Mouse (Mus musculus) T-helper 1 cell (primary cell): ENCODE measurements around the gene Hist2h2be.
"Not testable (repeated sequence)": the region's sequence is repeated elsewhere in the genome, so short reads cannot be mapped to it uniquely, and the experiment has no call there.

Experiments
- in situ Hi-C: fragments of 300-600 bp; cut with MboI, MseI; formaldehyde crosslinking; loops from one replicate; pipeline ENCODE4 v1.15.1; 2025; ENCODE audit warnings: high pct_unique_total_duplicates

Hist2h2be gene

DNA sequence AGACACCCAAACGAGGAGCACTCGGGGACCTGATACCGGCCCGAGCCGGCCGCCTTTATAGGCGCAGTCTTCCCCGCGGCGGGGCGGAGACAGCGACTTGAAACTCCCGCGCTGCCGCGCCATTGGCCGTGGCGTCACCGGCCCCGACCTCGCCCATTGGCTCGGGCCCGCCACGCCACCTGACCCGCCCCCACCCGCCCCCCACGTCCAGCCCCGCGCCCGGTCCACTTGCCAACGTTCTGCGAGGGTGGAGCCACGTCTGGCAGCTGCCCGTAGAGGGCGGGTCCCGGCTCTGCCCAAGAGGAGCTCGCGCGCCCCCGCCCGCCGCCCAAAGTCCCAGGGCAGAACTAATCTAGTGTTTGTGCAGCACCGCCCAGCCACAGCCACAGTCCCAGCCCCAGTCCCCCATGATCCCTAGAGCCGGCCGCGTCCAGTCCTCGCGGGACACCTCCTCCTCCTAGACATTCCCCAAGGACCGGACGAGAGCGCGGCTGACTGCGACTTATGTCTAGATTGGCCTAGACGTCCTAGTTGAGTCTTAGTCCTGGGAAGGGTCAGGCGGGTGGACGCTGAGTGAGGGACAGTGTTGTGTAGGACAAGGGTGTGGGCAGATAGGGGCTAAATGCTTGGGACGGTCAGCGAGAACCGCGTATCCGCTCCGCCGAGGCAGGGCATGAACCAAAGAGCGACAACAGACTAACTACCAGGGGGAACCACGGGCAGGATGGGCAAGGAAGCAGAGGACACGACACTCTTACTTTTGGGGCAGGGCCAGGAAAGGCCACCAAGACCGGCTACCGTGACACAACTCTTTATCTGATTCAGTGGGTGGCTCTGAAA is 18.3 kb downstream of the Hist2h2be start, which contains the start of gene Hist2h3c2:
TSS of gene Hist2h3c2 (minus strand) at position 174 of the 840 bp plus-strand sequence.
- in situ Hi-C loops, result not testable (repeated sequence)

DNA sequence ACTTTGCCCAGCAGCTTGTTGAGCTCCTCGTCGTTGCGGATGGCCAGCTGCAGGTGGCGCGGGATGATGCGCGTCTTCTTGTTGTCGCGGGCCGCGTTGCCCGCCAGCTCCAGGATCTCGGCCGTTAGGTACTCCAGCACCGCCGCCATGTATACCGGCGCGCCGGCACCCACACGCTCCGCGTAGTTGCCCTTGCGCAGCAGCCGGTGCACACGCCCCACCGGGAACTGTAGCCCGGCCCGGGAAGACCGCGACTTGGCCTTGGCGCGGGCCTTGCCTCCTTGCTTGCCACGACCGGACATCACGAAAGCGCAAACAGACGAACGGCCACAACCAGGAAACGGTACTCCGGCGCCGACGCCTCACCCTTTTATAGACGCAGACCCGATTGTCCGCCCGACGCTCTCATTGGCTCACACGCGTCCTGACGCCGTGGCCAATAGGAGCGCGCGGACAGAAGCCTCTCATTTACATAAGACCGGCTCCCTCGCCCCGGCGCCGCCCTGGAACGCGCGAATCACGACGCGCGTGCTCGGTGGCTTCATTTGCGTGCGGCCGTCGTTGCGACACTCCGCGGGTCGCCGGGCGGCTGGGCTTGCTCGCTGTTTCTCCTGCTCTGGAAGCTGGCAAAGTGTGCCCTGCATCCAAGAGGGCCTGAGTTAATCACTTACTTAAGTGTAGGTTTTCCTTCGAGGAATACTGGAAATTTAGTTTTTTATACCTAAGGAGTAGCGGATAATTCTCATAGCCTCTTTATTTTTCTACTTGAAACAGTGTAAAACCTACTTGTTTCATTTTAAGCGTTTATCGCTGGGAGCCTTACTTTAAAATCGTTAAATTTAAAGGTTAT is 19.3 kb downstream of the Hist2h2be start, which contains the start of gene Hist2h2aa2:
TSS of gene Hist2h2aa2 (minus strand) at position 328 of the 850 bp plus-strand sequence.
- in situ Hi-C loops, result not testable (repeated sequence)

DNA sequence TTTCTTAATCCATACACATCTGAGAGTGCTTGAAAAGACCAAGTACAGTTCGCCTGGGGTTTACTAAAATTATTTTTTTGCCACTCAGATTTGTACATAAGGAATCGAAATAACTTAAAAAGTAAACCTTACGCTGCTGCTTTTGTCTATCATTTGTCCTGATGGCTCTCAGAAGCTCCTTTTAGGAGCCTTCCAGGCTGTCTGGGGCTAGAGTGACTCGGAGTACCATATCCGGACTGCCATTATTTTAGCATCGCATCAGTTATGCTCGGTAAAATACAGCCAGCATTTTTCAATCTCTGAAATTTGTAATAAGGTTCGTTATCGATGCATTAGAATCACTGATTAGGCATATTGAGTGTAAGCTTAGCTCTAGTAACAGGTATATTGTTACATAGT is 19.9 kb downstream of the Hist2h2be start:
- in situ Hi-C loops, result no loop called here

DNA sequence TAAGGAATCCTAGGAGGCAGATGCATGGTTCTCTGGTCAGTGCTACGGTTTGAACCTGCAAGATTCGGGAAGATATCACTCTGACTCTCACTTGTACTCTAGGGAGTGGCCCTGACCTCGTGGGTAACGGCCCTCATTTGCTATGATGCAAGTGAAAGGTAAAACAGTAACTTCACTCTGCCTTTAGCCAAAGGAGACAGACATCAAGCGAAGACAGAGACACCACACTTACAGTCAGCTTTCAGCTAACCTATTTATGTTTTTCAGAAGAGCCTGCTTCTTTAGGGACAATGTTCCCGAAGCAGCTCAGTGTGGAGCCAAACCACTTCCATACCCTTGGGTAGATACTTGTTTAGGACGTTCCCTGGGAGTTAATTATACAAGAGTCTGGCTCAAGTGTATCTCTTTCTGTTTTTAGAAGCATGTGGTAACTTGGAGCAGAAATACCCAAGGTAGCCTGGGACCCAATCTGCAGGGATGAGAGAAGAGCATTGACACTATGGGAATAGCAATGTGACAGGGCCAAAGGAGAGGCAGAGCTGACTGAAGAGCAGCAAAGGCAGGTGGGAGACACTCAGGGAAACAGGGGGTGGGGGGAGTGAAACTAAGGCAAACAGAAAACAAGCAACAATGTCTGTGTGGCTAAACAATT is 23.1 kb downstream of the Hist2h2be start:
- in situ Hi-C loops, result no loop called here

DNA sequence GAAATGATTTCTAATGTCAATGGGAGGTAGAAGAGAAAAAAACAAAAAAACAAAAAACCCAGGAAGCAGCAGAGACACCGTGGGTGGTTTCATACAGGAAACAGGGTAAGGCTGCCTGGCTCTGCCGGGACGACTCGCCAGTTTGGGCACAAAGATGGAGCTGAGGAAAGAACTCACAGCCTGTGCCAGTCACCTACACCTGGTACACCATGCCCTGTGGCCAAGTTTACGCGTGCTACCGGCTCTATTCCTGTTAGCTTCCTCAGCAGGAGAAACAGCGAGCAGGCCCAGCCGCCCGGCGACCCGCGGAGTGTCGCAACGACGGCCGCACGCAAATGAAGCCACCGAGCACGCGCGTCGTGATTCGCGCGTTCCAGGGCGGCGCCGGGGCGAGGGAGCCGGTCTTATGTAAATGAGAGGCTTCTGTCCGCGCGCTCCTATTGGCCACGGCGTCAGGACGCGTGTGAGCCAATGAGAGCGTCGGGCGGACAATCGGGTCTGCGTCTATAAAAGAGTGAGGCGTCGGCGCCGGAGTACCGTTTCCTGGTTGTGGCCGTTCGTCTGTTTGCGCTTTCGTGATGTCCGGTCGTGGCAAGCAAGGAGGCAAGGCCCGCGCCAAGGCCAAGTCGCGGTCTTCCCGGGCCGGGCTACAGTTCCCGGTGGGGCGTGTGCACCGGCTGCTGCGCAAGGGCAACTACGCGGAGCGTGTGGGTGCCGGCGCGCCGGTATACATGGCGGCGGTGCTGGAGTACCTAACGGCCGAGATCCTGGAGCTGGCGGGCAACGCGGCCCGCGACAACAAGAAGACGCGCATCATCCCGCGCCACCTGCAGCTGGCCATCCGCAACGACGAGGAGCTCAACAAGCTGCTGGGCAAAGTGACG is 24.3 kb downstream of the Hist2h2be start, which contains the start of gene Hist2h2aa1:
TSS of gene Hist2h2aa1 (plus strand) at position 495 of the 884 bp plus-strand sequence.
- in situ Hi-C loops, result not testable (repeated sequence)

DNA sequence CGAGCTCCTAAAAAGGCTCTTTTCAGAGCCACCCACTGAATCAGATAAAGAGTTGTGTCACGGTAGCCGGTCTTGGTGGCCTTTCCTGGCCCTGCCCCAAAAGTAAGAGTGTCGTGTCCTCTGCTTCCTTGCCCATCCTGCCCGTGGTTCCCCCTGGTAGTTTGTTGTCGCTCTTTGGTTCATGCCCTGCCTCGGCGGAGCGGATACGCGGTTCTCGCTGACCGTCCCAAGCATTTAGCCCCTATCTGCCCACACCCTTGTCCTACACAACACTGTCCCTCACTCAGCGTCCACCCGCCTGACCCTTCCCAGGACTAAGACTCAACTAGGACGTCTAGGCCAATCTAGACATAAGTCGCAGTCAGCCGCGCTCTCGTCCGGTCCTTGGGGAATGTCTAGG is 25.1 kb downstream of the Hist2h2be start:
- in situ Hi-C loops, result not testable (repeated sequence)

DNA sequence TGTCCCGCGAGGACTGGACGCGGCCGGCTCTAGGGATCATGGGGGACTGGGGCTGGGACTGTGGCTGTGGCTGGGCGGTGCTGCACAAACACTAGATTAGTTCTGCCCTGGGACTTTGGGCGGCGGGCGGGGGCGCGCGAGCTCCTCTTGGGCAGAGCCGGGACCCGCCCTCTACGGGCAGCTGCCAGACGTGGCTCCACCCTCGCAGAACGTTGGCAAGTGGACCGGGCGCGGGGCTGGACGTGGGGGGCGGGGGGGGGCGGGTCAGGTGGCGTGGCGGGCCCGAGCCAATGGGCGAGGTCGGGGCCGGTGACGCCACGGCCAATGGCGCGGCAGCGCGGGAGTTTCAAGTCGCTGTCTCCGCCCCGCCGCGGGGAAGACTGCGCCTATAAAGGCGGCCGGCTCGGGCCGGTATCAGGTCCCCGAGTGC is 25.5 kb downstream of the Hist2h2be start, which contains the start of gene Hist2h3c1:
TSS of gene Hist2h3c1 (plus strand) at position 259 of the 430 bp plus-strand sequence.
- in situ Hi-C loops, result not testable (repeated sequence)

DNA sequence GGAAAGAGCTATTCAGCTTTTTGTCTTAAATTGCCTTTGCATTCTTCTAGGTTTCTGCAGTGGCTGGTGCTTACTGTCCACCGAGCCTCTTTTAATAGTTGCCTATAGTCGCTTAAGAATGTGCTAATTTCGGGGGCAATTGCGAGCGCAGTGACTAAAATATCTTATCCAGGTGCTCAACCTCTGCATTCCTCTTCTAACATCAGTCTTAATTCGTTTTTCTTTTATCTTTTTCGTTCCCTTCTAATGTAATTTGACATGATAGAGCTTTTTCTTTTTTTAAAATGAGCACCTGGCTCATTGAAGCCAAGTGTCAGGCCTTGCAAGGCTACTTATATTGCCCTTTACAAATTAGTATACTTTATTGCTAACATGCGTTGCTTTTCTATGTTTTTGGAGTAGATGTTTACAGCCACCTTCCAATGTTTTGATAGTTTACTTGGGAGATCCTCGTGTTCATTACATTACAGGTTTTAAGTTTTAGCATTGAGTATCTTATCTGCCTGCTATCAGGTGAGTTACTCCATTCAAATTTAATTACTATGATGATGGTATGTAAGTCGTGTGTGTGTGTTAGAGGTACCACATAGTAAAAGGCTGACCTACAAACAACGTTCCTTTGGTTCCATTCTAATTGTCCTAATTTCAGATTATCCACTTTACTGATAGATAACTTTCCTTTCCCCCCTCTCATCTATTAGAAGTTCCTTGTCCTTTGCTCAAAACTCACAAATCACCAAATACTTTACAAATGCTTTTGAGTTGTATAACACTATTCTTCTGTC is 26.6 kb downstream of the Hist2h2be start:
- in situ Hi-C loops, result no loop called here

DNA sequence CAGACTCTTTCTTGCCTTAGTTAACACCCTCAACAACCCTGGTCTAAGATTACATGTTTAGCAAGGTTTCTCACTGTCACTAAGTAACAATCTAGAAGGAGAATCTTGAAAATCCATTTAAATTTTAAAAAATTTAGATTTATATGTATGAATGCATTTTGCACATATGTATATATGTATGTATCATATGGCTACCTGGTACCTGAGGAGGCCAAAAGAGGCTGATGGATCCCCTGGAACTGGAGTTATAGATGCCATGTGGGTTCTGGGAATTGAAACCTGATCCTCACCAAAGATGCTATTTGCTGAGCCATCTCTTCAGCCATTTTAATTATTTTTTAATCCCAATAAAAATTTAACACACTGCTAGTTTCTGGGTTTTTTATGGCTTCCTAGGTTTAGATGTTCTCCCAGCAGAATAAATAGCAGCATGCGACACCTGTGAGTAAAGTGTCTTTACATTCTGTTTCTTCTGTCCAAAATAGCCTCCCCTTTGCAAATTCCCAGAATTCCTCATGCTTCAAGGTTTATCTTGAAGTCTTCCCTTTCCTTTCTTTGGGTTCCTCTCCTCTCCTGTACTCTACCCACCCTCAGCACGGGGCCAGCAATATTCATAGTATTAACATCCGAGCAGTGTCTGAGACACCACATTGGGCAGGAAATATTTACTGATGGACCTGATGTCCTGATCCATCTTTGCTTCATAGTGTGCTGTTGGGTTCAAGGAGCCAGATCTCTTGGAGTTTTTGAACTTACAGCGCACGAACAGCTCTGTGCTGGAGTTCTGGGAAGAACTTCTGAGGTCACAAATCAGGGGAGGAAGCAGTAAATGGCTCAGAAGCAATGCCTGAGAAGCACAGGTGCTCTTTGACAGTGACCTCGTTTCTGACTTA is 27.5 kb downstream of the Hist2h2be start:
- in situ Hi-C loops, result no loop called here

DNA sequence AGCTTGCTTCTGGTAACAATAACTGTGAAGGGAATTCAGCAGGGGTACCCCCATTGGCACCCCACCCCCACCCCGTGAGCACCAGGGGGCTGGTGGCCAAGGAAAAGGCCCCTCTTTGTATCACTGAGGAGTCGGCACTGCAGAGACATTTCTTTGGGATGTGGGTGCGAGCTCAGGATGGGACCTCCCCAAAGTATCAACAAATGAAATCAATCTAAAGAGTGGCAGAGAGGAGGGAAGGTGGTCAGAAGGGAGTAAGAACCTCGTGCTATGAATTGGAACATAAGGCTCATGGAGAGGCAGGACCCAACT is 28.1 kb downstream of the Hist2h2be start:
- in situ Hi-C loops, result no loop called here

DNA sequence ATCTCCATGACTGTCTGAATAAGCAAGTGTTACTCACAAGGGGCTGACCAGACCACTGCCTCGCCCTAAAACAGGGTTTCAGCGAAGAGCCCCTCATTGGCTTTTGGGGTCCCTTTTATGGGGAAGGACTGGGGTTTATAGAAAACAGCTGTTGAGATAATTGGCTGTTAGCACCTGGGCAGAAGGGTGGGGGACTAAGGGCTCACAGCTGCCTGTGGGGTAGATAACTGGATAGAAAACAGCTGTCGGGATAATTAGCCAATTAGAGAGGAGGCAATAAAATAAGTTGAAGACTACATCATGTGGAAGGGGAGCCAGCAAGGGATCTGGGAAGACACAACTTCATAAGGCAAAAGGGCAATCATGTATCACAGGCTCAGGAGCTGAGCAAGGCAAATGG is 30.0 kb downstream of the Hist2h2be start:
- in situ Hi-C loops, result no loop called here

DNA sequence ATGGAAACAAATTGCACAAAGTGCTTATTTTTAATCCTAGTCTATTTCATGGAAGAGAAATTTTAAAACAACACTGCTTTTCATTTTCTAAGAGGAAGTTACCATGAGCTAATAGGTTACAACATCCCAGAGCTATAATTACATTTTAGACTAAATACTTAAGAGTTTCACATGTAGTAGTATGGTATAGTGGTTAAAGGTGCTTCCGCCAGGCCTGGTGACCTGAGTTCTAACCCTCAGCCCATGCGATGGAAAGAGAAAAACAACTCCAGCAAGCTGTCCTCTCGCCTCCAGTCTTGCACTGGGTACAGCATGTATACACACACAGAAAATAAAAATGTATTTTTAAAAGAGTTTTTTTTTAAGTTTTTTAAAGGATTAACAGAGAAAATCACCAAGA is 30.9 kb downstream of the Hist2h2be start:
- in situ Hi-C loops, result no loop called here

DNA sequence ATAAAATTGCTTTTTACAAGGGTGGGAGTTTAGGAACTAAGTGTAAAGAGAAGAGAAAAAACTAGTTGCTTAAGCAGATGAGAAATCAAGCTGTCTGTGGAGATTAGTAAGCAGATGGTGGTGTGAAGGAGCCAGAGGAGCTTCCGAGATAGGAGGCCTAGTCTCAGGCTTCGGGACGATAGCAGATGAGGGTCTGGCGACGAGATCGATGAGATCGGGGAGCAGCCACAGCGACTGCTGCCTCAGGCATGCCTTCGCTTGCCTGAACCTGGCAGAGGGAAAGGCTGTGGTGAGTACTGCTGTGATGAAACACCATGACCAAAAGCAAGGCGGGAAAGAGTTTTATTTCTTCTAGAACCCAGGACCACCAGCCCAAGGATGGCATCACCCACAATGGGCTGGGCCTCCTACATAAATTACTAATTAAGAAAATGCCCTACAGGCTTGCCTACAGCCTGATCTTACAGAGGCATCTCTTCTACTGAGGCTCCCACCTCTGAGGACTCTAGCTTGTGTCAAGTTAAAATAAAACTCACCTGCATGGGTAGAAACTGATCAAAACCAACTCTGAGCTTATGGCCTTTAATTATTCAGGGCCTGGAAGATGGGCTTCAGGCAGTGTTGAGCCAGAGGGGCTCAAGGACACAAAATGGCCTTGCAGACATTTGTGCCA is 33.9 kb downstream of the Hist2h2be start:
- in situ Hi-C loops, result no loop called here

DNA sequence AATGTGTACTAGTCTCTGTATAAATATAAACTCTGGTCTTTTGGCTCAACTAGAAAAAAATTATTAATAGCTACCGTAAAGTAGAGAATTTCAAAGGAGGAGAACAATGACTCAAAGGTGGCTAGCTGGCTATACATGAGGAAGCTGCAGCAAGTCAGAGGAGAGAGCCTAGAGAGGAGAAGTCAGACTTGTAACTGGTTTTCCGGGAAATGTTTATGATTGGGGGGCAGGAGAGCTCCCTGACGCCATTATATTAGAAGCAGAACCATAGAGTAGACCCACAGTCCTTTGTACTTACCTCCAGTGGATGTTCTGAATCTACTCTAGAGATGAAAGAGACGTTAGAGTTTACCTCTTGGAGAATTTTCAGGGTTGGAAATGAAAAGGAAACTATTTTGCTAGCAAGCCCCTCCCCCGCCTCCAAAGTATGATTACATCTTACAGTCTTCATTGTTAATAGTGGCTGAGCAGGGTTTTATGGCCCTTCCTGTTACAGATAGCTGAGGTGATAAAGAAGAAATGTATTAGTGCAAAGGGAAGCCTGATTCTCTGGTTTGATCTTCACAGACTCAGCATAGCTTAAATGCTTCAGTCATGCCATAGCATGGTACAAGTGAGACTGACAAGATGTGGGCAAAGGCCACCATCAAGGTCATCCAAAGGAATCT is 35.1 kb downstream of the Hist2h2be start:
- in situ Hi-C loops, result no loop called here

DNA sequence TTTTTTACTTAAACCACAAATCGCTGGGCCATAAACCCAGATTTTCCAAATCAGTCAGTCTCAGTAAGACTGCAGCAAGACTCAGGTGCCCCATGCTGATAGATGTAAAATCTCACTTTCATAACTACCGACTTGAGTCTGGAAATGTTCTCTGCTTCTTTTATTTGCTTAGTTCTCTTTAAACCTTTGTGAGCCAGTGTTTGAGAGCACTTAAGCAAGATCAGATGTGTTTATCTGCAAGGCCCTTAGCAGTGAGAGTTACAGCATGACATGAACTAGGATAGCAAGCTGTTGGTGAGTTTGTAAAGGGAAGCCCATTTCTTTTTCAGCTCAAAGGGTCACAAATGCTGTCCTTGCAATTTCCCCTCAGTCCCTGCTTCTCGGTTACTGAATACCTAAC is 36.3 kb downstream of the Hist2h2be start:
- in situ Hi-C loops, result no loop called here

DNA sequence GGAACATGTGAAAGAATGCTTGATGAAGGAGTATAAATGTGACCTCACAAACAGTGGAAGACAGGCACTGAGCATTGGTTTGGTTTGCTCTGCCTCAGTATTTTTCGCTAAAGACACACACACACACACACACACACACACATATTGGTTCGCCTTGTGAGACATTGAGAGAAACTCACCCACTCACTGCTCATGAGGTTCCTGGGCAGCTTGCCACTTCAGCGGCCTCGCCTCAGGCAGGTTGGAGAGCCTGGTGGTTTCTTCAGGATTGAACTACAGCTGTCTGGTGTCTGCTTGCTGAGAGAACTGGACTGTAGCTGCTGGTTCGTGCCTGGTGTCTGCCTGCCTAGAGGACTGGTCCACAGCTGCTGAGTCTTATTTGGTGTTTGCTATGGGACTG is 39.3 kb downstream of the Hist2h2be start:
- in situ Hi-C loops, result no loop called here

DNA sequence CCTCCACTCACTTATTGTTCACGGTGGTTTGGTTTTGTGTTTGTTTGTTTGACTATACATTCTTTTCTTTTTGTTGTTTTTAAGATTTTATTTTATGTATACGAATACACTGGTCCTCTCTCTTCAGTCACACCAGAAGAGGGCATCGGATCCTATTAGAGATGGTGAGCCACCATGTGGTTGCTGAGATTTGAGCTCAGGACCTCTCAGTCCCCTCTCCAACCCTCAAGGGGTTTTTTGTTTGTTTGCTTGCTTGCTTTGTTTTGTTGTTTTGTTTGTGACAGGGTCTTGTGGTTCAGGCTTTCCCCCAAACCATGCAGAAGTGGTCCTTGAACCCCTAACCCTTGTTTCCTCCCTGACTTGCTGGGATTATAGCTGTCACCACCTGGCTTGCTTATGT is 40.7 kb downstream of the Hist2h2be start:
- in situ Hi-C loops, result no loop called here
